Mouse (Mus musculus) adrenal gland, adult 2 months (tissue): ENCODE results near the gene Zfp317. TPM values are rescaled to one million over a fixed set of nuclear protein-coding genes. Genes with fewer than 3 reads are reported as not detected.
"Not testable (repeated sequence)": the region's sequence is repeated elsewhere in the genome, so short reads cannot be mapped to it uniquely, and the experiment has no call there.

Experiments used
- DNase-seq: peaks from one replicate; pipeline ENCODE4 v3.0.0; 2021
- long read RNA-seq: library from polyadenylated mRNA; stranded (forward); transcript quantifications from one replicate; pipeline ENCODE4 v2.0.0, GENCODE M21; 2021
- polyA plus RNA-seq: library from polyadenylated mRNA; depleted of rRNA; stranded (reverse); fragments of >200 nt; gene quantifications from 2 replicates; pipeline ENCODE4 v1.2.3, GENCODE M21; 2012; rRNA removed
- total RNA-seq, 2 experiments: library from RNA; stranded (reverse); gene quantifications; 2 replicates each; pipeline ENCODE4 v1.2.3; 2021

Gene Zfp317
- total RNA-seq: 10 to 100 TPM; 18.2 to 25.2 TPM
- 2.0 and 2.3 TPM in 2 replicates for polyA plus RNA-seq
- long read RNA-seq, partial matches to known transcripts: 0 of 8 reads
- long read RNA-seq, other reads (novel, unspliced or antisense): 7 of 8 reads

GRCm38 (mm10) chr9:19621843-19622822 lies at the start of gene Zfp317:
Zfp317 (plus strand) TSS chr9:19622102.
- DNase-seq: peak; percentile 91

DNA sequence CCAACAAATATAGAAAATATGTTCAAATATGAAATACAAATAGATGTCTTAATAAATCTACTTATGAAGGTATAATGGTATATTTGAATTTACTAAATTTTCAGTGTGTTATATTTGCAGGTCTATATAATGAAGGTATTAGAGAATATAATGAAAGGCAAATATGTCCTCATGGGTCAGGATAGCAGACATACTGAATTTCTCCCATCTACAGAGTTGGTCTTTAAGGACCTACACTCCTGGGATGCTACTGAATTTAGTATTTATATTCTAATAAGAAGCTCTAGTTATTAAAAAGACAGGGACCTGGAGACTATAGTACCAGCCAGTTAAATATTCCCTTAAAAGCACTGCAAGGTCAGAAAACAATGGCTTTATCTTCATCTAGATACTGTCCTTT lies 39.6 kb upstream of the Zfp317 start, which contains the start of gene Olfr855:
Olfr855 (plus strand) TSS at position 301 of the 400 bp plus-strand sequence.
- DNase-seq: no peak

- DNase-seq: no peak
These were observed 605 bp upstream of the Zfp317 start for GRCm38 (mm10) chr9:19621297-19621696.

- peak; percentile 10 for DNase-seq
These were observed 7.7 kb downstream of the Zfp317 start for GRCm38 (mm10) chr9:19629574-19629973.

GRCm38 (mm10) chr9:19645193-19645592 lies 23.3 kb downstream of the Zfp317 start:
- DNase-seq: no peak

- DNase-seq: peak; percentile 10
These were observed 68.4 kb downstream of the Zfp317 start for GRCm38 (mm10) chr9:19690281-19690680.

DNA sequence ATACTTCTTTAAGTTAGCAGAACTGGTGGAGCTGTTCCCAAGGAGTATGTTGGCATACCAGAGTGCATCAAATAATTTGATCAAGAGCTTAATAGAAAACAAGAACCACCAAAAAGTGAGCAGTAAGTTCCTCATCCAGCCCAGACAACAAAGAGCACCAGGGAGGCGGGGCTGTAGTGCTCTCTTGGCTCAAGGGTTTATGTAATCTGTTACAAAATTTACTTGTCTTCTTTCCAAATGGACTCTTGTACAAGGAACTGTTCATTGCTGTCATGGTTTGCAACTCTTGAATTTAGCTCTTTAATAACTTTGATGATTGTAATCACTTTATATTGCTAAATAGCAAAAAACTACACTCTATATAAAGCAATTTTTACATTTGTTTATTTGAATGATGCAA lies 69.5 kb downstream of the Zfp317 start:
- no peak for DNase-seq

- no peak for DNase-seq
These were observed 70.5 kb downstream of the Zfp317 start for GRCm38 (mm10) chr9:19692430-19692829.

DNA sequence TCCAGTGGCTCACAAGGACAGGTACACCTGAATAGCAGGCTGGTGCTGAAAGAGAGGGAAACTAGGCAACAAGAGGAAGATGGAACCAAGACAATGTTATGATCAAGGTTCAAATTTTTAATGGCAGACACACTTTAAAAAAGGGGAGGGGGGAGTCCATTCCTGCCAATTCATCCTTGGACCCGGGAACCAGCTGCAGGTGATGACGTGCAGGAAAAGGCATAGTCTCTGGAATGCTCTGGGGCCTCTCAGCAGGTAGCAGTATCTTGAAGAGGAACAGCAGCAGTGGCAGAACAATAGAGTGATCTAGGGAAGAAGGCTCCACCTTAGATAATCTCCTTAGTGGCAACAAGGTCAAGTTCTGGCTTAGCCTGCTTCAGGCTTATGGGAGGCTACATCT lies 72.4 kb downstream of the Zfp317 start:
- not testable (repeated sequence) for DNase-seq

DNA sequence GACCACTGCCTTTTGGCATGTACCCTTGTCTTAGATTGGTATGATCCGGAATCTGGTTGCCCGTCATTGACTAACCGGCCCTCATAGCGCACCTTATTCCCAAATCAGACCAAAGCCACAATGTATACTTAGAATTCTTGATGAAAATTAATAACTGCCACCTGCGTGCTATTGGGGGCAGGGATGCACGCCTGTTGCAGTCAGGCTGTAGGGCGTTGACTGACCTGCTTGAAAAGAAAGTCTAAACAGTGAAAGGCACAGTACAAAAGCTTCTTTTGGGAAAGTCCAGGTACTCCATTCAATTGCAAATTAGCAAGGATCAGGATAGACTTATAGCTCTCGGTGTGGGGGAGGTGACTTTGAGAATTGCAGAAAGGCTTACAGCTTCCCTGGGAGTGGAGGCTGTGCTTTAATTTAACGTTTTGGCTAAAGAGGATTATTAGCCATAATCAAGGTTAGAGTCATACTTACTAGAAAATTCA lies 73.0 kb downstream of the Zfp317 start:
- not testable (repeated sequence) for DNase-seq

Other genes starting within 250 kb of the Zfp317 start
- gene Olfr847, start 243.4 kb upstream of the Zfp317 start, total RNA-seq: not detected
- gene Olfr847, start 243.4 kb upstream of the Zfp317 start, polyA plus RNA-seq: not detected in 2 replicates
- gene Olfr849, start 181.8 kb upstream of the Zfp317 start, total RNA-seq: not detected
- not detected in 2 replicates for gene Olfr849, start 181.8 kb upstream of the Zfp317 start, polyA plus RNA-seq
- gene Olfr850, start 143.9 kb upstream of the Zfp317 start, total RNA-seq: not detected
- not detected in 2 replicates for gene Olfr850, start 143.9 kb upstream of the Zfp317 start, polyA plus RNA-seq
- gene Olfr851, start 128.8 kb upstream of the Zfp317 start, total RNA-seq: not detected
- gene Olfr851, start 128.8 kb upstream of the Zfp317 start, polyA plus RNA-seq: not detected in 2 replicates
- gene Olfr853, start 81.0 kb upstream of the Zfp317 start, total RNA-seq: not detected
- gene Olfr853, start 81.0 kb upstream of the Zfp317 start, polyA plus RNA-seq: not detected in 2 replicates
- gene Olfr854, start 54.7 kb upstream of the Zfp317 start, total RNA-seq: not detected
- not detected in 2 replicates for gene Olfr854, start 54.7 kb upstream of the Zfp317 start, polyA plus RNA-seq
- gene Olfr855, start 39.5 kb upstream of the Zfp317 start, total RNA-seq: not detected
- not detected in 2 replicates for gene Olfr855, start 39.5 kb upstream of the Zfp317 start, polyA plus RNA-seq
- not detected for gene Olfr857, start 87.3 kb downstream of the Zfp317 start, total RNA-seq
- not detected in 2 replicates for gene Olfr857, start 87.3 kb downstream of the Zfp317 start, polyA plus RNA-seq
- not detected for gene Olfr58, start 158.2 kb downstream of the Zfp317 start, total RNA-seq
- gene Olfr58, start 158.2 kb downstream of the Zfp317 start, polyA plus RNA-seq: not detected in 2 replicates
- not detected for gene Olfr859, start 182.8 kb downstream of the Zfp317 start, total RNA-seq
- not detected in 2 replicates for gene Olfr859, start 182.8 kb downstream of the Zfp317 start, polyA plus RNA-seq
- gene Olfr860, start 227.6 kb downstream of the Zfp317 start, total RNA-seq: not detected
- gene Olfr860, start 227.6 kb downstream of the Zfp317 start, polyA plus RNA-seq: not detected in 2 replicates